In genomic region chr7:45163735-45164490, GRCm38 (mm10) we compare ENCODE assay signal across 8 mouse cellular contexts. TPM values are rescaled to one million over a fixed set of nuclear protein-coding genes. Genes with fewer than 3 reads are reported as not detected.
DNase-seq lines count a peak whose midpoint lies in the region; ATAC-seq and TF ChIP-seq lines count a peak whose summit lies in the region.

Gene Slc17a7 (plus strand): TSS chr7:45163949.

- peak in 1 of 2 experiments; percentile 67 for DNase-seq in layer of hippocampus, adult 2 months (ENCODE audit: low spot score in 2 of 2)
- DNase-seq in layer of hippocampus, adult 9-10 months (ENCODE audit: low spot score): no peak
- DNase-seq in cerebellum, postnatal 36 days: peak; percentile 79 to 85
- DNase-seq in layer of hippocampus, adult 8-10 months (ENCODE audit: low spot score in 2 of 2): no peak
- DNase-seq in right cerebral cortex, postnatal 14 days: peak; percentile 56
- DNase-seq in urinary bladder, postnatal 25 days (ENCODE audit: low spot score): no peak

- peaks cover 20% of the 10 kb centered on the region for H3K4me1 ChIP-seq in heart, embryonic 15.5 days (replicated peaks)
- H3K4me1 ChIP-seq in lung, embryonic 16.5 days (replicated peaks; ENCODE audit: control insufficient read depth, insufficient read depth, low read length): peaks cover 6% of the 10 kb centered on the region

- peaks cover 67% of the 10 kb centered on the region for H3K27me3 ChIP-seq in heart, embryonic 15.5 days
- H3K27me3 ChIP-seq in lung, embryonic 16.5 days (ENCODE audit: control insufficient read depth, insufficient read depth, low read depth, low read length): peaks cover 66% of the 10 kb centered on the region

- H3K36me3 ChIP-seq in heart, embryonic 15.5 days: peaks cover 6% of the 10 kb centered on the region; the same call in 1 of the 2 replicates
- peaks cover 9% of the 10 kb centered on the region; the same call in 1 of the 2 replicates for H3K36me3 ChIP-seq in lung, embryonic 16.5 days (ENCODE audit: control insufficient read depth, insufficient read depth, low read length)

- no peak for TF ChIP-seq CTCF in layer of hippocampus, adult 2 months (conservative IDR thresholded peaks at IDR 0.05)

- no peak for ATAC-seq in heart, embryonic 15.5 days (replicated peaks; ENCODE audit: insufficient number of reproducible peaks, insufficient read depth, low FRiP score, low read depth)
- 0 out of 2 replicates have a peak, but pooled peaks have one; percentile 9 for ATAC-seq in lung, embryonic 16.5 days (ENCODE audit: low read depth)

- H3K27ac ChIP-seq in layer of hippocampus, adult 2 months: peak within 1 kb of the TSS; percentile 94
- H3K27ac ChIP-seq in heart, embryonic 15.5 days: no peak within 1 kb of the TSS
- H3K27ac ChIP-seq in lung, embryonic 16.5 days (ENCODE audit: low read length): no peak within 1 kb of the TSS

- WGBS in heart, embryonic 15.5 days: 3% methylated on average over 41 of the region's 41 CpGs
- WGBS in lung, embryonic 16.5 days: 1% methylated on average over 37 of the region's 41 CpGs

- peak within 1 kb of the TSS; percentile 26 for H3K9ac ChIP-seq in heart, embryonic 15.5 days
- peak within 1 kb of the TSS; percentile 65 for H3K9ac ChIP-seq in lung, embryonic 16.5 days (ENCODE audit: low read length)

- peak within 1 kb of the TSS; percentile 62 for H3K4me3 ChIP-seq in layer of hippocampus, adult 2 months
- peak within 1 kb of the TSS; percentile 43 for H3K4me3 ChIP-seq in heart, embryonic 15.5 days
- peak within 1 kb of the TSS; percentile 51 for H3K4me3 ChIP-seq in lung, embryonic 16.5 days (ENCODE audit: low read length)

- H3K4me2 ChIP-seq in heart, embryonic 15.5 days: peak within 1 kb of the TSS; percentile 65
- H3K4me2 ChIP-seq in lung, embryonic 16.5 days (ENCODE audit: low read depth, low read length): peak within 1 kb of the TSS; percentile 71

- no peaks in the 10 kb centered on the region for H3K9me3 ChIP-seq in heart, embryonic 15.5 days (replicated peaks)
- H3K9me3 ChIP-seq in lung, embryonic 16.5 days (ENCODE audit: control insufficient read depth, low read length): peaks cover 2% of the 10 kb centered on the region; the same call in 1 of the 2 replicates

RNA-seq across cellular contexts. Expression of gene Slc17a7, which starts in this region (rescaled TPM):
- 1,000 to 10,000 TPM; 1,342 to 1,423 TPM for total RNA-seq in layer of hippocampus, adult 2 months (2021)
- 2.7 and 3.5 TPM in 2 replicates for polyA plus RNA-seq in heart, embryonic 15.5 days (2015; fragmentation: Nextera tagmentation; extraction: Ambion mirVana)
- total RNA-seq in layer of hippocampus, adult 8-10 months (2022): 1,000 to 10,000 TPM; 1,166 to 1,245 (median 1,206) TPM
- polyA plus RNA-seq in lung, embryonic 16.5 days (2015; fragmentation: Nextera tagmentation; extraction: Ambion mirVana): 0.34 and 0.99 TPM in 2 replicates

Comparison
In these comparisons a context has a peak if more than half of its experiments do, and no peak if none do; other contexts are left out.
1. Peak in ATAC-seq, H3K4me3 ChIP-seq, H3K9ac ChIP-seq and H3K4me2 ChIP-seq in lung, embryonic 16.5 days; RNA of the gene not detected or under 1 TPM.
2. DNase-seq: peak in cerebellum, postnatal 36 days (2 of 2) and right cerebral cortex, postnatal 14 days (single experiment); none in layer of hippocampus, adult 9-10 months (single experiment), layer of hippocampus, adult 8-10 months (0 of 2) and urinary bladder, postnatal 25 days (single experiment).
3. Peak in every context shown above with its lines, with median percentiles within 50 percentile points of each other: H3K4me3 ChIP-seq.